Mouse (Mus musculus) embryonic fibroblast, embryonic 13.5 days (primary cell): ENCODE data around the gene Pcgf1.

Experiments used
- CTCF ChIP-seq: IDR thresholded peaks from 2 replicates; pipeline ENCODE4 v1.5.1; 2011; ENCODE audit warnings: mild to moderate bottlenecking, control low read depth, low read length, moderate library complexity, borderline replicate concordance; ENCODE audit not compliant: insufficient read depth
- POLR2A ChIP-seq: IDR thresholded peaks from 2 replicates; pipeline ENCODE4 v1.6.1; 2011; ENCODE audit warnings: low read depth, mild to moderate bottlenecking, control low read depth, low read length, moderate library complexity

- TF ChIP-seq CTCF (no peak), POLR2A (peak; percentile 63)
Measured at GRCm38 (mm10) chr6:83124851-83125312, 47.2 kb downstream of the Pcgf1 start.
